Mouse (Mus musculus): ENCODE measurements around the gene L3mbtl3.

DNA sequence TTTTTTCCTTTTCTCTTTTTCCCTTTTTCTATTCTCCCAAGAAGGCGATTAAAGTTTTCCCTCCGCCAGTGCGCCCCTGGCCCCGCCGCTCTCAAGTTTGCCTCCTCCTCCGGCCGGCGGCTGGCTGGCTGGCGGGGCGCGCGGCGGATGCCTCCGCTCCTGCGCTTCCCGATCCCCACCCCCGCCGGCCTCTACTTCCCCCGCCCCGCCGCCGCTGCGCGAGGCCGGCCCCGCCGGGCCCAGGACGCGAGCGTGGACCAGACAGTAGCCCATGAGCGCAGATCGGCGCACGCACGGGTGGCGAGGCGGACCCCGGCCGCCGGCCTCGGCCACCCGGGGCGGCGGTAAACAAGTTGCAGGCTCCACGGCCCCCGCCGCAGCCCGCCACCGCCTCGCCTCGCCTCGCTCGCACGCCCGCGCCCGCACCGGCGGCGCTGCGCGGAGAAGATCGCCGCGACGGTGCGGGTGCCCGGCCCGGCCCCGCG lies 1.8 kb downstream of the L3mbtl3 start:
- no peak for TF ChIP-seq CTCF (IDR thresholded peaks at IDR 0.05; ENCODE audit: low read depth, low read length)
- TF ChIP-seq POLR2A (IDR thresholded peaks at IDR 0.05; ENCODE audit: extremely low read depth, insufficient read depth, low read length): no peak

Data from liver, adult 2 months (tissue).